Mouse (Mus musculus) gastrocnemius, postnatal 14 days (tissue): ENCODE results near the gene Hsbp1. TPM values are rescaled to one million over a fixed set of nuclear protein-coding genes. Genes with fewer than 3 reads are reported as not detected.
"Not testable (repeated sequence)": the region's sequence is repeated elsewhere in the genome, so short reads cannot be mapped to it uniquely, and the experiment has no call there.

ENCODE experiments used
- DNase-seq: peaks from one replicate; pipeline ENCODE4 v3.0.0; 2021; ENCODE audit warnings: mixed read lengths
- intact Hi-C: fragments of 180-260 bp; cut with DNase I; formaldehyde crosslinking; loops from one replicate; pipeline ENCODE4 v1.15.1; 2025; ENCODE audit warnings: low total_unique reads
- long read RNA-seq, 2 experiments: library from polyadenylated mRNA; stranded (forward); transcript quantifications; one replicate each; pipeline ENCODE4 v2.0.0; 2021
- total RNA-seq, 2 experiments: library from RNA; stranded (reverse); gene quantifications; 2 replicates each; pipeline ENCODE4 v1.2.3; 2021

The Hsbp1 gene
- total RNA-seq, result 100 to 1,000 TPM; 158 to 164 TPM
- long read RNA-seq, experiment 1, transcript Hsbp1-201 (4 exons, 1,208 nt), result major isoform, 192 of 197 reads
- long read RNA-seq, experiment 1, partial matches to known transcripts, result 2 of 197 reads
- long read RNA-seq, experiment 1, other reads (novel, unspliced or antisense), result 3 of 197 reads
- long read RNA-seq, experiment 2, transcript Hsbp1-201 (4 exons, 1,208 nt), result major isoform, 205 of 208 reads
- long read RNA-seq, experiment 2, partial matches to known transcripts, result 1 of 208 reads
- long read RNA-seq, experiment 2, other reads (novel, unspliced or antisense), result 1 of 208 reads

DNA sequence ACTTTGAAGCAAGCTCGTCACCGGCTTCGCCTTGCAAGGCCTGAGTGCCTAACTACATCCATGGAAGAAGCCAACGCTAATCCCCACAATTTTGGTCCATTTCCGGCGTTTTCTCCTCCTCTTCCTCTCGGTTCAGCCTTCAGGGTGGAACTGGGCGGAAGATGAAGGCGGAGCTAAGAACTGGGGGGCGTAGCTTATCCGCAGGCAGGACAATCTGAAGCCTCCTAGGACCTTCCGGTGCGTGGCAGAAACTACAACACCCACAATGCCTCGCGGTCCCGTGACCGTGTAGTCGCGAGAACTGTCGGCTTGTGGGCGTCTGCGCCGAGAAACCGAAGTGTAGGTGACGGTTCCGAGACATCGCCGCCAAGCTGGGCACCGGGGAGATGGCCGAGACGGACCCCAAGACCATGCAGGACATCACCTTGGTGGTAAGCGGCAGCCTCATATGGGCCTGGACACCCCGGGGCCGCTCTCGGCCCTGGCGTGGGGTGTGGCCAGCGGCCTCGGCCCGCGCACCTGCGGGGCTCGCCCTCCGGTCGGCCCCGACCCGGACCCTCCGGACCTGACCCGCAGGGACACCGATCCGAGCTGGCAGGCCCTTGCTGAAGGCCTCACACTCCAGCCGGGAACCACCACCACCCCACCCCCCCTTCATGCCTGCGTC is at the start of gene Hsbp1:
Hsbp1 (plus strand) TSS at position 299 of the 667 bp plus-strand sequence.
- intact Hi-C loops, result no loop called here
- peak; percentile 97 for DNase-seq

GRCm38 (mm10) chr8:119295477-119295876 is 48.8 kb upstream of the Hsbp1 start:
- intact Hi-C loops, result no loop called here
- no peak for DNase-seq

DNA sequence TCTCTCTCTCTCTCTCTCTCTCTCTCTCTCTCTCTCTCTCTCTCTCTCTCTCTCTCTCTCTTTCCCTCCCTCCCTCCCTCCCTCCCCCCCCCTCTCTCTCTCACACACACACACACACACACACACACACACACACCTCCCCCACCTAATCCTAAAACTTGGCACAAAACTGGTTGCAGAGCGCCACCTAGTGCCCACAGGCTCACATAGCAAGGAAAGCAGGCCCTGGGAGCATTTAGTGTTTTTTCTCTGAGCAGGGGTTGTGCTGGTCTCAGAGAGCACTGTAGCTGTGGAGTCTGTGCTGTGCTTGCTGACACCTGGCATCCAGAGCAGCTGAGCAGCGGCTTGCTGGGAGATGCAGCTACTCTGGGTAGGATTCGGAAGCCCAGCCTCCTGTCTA is 46.5 kb upstream of the Hsbp1 start:
- intact Hi-C loops, result loop anchor here (2.0 kb wide), 1 partner anchor 73 kb away; no protein-coding TSS in a partner anchor
- DNase-seq, result peak; percentile 17

- intact Hi-C loops, result no loop called here
- DNase-seq, result no peak
These were observed 44.0 kb upstream of the Hsbp1 start for GRCm38 (mm10) chr8:119300335-119300734.

- intact Hi-C loops, result no loop called here
- DNase-seq, result peak; percentile 15
These were observed 40.1 kb upstream of the Hsbp1 start for GRCm38 (mm10) chr8:119304196-119304595.

DNA sequence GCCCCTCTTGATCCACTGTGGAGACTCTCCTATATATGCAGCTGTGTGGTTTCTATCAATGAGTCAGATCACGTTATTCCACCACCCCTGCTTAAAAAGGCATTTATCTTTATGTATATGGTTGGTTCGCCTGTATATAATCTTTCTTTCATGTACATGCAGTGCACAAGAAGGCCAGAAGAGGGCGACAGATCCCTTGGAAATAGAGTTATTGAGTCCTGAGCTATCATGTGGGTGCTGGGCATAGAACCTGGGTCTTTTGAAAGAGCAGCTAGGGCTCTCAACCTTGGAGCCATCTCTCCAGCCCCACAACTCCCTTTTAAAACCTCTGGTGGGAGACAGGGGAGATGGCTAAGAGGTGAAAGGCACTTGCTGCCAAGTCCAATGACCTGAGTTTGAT is 32.9 kb upstream of the Hsbp1 start:
- no peak for DNase-seq
- intact Hi-C loops, result no loop called here

GRCm38 (mm10) chr8:119323215-119323614 is 21.1 kb upstream of the Hsbp1 start:
- DNase-seq, result no peak
- intact Hi-C loops, result no loop called here

GRCm38 (mm10) chr8:119339546-119339945 is 4.7 kb upstream of the Hsbp1 start:
- no peak for DNase-seq
- intact Hi-C loops, result no loop called here

GRCm38 (mm10) chr8:119343606-119344005 is 682 bp upstream of the Hsbp1 start:
- DNase-seq, result no peak
- intact Hi-C loops, result no loop called here

DNA sequence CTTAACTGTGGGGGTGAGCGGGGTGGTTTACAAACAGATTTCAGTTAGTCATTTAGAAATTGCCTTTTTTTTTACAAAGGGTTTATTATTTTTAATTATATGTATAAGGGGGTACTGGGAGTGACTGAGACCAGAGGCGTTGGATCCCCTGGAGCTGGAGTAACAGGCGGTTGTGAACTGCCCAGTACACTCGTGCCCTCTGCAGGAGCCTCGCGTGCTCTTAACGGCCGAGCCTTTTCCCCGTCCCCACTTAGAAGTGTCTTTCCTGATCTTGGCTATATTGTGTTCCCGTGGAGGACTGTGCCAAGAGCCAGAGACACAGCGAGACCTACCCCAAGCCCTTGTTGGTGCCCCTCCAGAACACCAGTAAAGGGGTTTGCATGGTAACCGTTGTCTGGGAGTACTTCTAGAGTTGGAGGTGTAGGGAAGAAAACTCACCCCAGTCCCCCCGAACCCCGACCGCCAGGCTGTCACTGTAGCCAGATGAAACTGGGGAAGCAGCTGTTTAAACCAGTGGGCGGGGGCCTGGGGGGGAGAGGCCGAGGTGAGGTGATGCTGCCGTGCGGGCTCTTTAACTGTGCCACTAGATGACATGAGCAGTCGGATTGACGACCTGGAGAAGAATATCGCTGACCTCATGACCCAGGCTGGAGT is 868 bp downstream of the Hsbp1 start:
- intact Hi-C loops, result no loop called here
- no peak for DNase-seq

DNA sequence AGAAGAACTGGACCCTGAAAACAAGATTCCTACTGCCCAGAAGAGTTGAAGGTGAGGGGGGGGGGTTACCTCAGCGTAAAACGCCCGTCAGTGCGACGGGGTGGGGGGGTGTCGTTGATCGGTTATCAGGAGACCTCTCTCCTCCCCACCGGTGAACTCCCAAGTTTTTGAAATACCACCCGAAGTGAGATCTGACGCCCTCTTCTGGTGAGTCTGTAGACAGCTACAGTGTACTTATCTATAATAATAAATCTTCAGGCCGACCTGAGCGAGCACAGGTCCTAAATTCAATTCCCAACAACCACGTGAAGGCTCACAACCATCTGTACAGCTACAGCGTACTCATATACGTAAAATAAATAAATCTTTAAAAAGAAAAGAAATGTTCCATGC is 1.4 kb downstream of the Hsbp1 start:
- intact Hi-C loops, result no loop called here
- DNase-seq, result no peak

DNA sequence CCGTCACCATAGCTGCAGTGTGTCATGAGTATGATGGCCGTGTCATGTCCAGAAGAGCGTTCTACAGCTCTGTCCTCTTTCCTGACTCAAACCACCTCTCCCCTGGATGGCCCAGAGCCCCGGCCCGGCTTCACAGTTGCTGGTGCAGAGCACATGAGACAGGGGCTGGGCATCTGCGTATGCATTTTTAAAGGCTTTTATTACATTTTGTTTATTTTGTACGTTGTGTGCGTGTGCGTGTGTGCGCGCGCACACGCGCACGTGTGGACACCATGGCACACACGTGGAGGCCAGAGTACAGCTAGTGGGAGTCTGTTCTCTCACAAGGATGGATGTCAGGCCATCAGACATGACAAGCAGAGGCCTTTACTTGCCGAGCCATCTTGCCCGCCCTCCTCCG is 7.4 kb downstream of the Hsbp1 start:
- no peak for DNase-seq
- intact Hi-C loops, result no loop called here

GRCm38 (mm10) chr8:119352977-119353658 is 8.8 kb downstream of the Hsbp1 start:
- intact Hi-C loops, result no loop called here
- DNase-seq, result no peak

DNA sequence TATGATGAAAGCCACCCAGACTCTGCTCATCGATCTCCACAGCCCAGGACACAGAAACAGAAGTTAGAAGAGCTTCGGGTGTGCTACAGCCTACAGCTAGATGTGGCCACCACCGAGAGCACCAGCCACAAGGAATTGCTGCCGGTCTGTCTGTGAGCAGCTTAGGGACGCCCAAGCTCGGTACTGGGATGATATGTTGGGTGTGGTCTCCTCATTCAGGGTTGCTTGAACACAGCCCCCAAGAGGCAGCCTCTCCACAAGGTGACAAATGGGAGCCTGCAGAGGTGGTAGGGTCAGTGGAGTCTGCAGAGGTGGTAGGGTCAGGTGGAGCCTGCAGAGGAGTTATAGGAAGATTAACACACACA is 9.4 kb downstream of the Hsbp1 start:
- intact Hi-C loops, result no loop called here
- DNase-seq, result no peak

DNA sequence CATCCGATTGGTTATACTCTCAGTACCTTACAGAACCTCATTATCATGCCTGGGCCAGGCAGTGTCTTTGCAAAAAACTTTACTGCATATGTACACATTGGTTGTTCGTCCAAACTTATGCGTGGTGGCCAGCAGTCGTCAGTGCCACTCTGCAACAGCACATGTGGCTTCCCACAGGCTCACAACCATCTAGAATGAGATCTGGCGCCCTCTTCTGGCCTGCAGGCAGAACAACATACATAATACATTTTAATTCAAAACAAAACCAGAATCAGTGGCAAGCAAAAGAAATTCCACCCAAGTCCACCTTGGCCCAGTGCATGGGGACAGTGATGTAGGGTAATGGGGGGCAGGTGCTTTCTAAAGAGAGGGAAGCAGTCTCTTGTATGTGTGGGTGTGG is 12.3 kb downstream of the Hsbp1 start:
- intact Hi-C loops, DNase-seq: not testable (repeated sequence)

DNA sequence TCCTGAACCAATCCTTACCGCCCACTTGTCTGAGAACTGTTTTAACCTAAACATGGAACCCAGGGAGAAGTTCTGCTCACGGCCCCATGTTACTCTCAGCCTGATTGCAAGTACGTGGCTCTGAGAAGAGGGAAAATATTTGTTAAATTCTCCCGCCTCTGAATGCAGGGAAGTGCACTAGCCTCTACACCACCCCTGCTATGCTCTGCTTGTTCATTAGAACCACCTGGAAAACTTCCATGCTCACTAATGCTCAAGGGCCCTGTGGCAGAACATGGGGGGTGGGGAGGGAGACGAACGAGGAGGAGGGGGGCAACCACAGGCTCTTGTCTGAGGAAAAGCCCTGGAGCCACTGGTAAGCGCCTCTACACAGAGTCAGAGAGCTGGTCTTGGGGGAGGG is 13.9 kb downstream of the Hsbp1 start:
- no peak for DNase-seq
- intact Hi-C loops, result no loop called here

DNA sequence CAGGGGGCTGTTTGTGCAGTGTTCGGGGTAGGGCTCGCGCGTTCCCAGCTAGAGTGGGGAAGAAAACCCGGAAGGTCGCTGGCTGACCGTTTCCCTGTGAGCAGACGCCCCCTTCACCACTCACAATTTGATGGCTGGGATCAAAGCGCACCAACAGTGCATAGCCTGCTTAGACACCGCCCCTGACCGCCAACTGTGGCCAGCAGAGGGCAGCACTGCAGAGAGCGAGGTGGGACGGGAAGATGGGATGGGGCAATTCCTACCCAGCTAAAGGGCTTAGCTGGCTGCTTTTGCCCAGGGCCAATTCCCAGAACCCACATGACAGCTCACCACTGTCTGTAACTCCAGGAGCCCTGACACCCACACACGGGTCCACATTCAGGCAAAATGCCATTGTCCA is 14.5 kb downstream of the Hsbp1 start:
- peak; percentile 66 for DNase-seq
- intact Hi-C loops, result no loop called here

GRCm38 (mm10) chr8:119360686-119361295 is 16.5 kb downstream of the Hsbp1 start:
- intact Hi-C loops, result no loop called here
- no peak for DNase-seq

- DNase-seq, intact Hi-C loops: not testable (repeated sequence)
These were observed 30.4 kb downstream of the Hsbp1 start for GRCm38 (mm10) chr8:119374716-119375115.

- DNase-seq, result no peak
- intact Hi-C loops, result no loop called here
These were observed 34.2 kb downstream of the Hsbp1 start for GRCm38 (mm10) chr8:119378476-119378875.
